Mouse (Mus musculus): ENCODE results near the gene Plekha1. TPM values are rescaled to one million over a fixed set of nuclear protein-coding genes. Genes with fewer than 3 reads are reported as not detected.

Gene Plekha1
- 91.6 and 101 TPM in 2 replicates for polyA plus RNA-seq (2015; fragmentation: Nextera tagmentation; extraction: Ambion mirVana)

- WGBS: under 1% methylated on average over 111 of the region's 114 CpGs
- H3K9me3 ChIP-seq (ENCODE audit: low read length): no peaks in the 10 kb centered on the region
These were observed at the start of gene Plekha1 for GRCm38 (mm10) chr7:130865613-130866591. TSS of gene Plekha1 (plus strand) at chr7:130865756.

DNA sequence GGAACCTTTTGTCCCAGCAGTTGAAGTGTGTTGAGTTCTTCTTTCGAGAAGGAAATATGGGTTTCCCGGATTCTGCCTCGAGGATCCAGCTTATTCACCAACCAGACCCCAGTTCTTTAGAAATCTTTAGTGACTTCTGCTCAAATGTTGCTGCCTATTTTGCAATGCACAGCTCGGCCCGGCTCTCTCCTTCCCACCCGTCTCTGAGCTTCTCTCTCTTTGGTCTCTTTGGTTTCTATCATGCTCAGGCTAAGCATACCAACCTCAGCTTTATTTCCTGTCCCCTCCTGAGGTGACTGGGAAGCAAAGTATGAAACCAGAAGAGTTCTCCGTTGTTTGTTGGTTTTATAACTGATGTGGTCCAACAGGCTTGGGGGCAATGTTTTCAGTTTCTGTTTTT, 49.3 kb upstream of the Plekha1 start:
- Histone ChIP-seq H3K9ac (replicated peaks; ENCODE audit: low read length) (no peak overlapping the region), H3K27ac (ENCODE audit: low read length) (no peak overlapping the region), H3K9me3 (ENCODE audit: low read length) (no peaks in the 10 kb centered on the region), H3K36me3 (ENCODE audit: insufficient read depth, low read length) (no peaks in the 10 kb centered on the region), H3K27me3 (ENCODE audit: insufficient read depth, low read length) (no peaks in the 10 kb centered on the region), H3K4me1 (ENCODE audit: insufficient read depth, low read length) (no peaks in the 10 kb centered on the region; the same call in 1 of the 2 replicates), H3K4me3 (ENCODE audit: low read length) (no peak overlapping the region), H3K4me2 (replicated peaks; ENCODE audit: low read depth, low read length) (no peak overlapping the region)
- WGBS: 87% methylated on average over 7 of the region's 7 CpGs
- ATAC-seq (ENCODE audit: low FRiP score, low TSS enrichment): no peak

More at GRCm38 (mm10) chr7:130865613-130866591, at the start of gene Plekha1:
- peak; percentile 99 for ATAC-seq (ENCODE audit: low FRiP score, low TSS enrichment)
- Histone ChIP-seq H3K27ac (ENCODE audit: low read length) (peak within 1 kb of the TSS; percentile 65), H3K4me2 (replicated peaks; ENCODE audit: low read depth, low read length) (peak within 1 kb of the TSS; percentile 62), H3K4me1 (ENCODE audit: insufficient read depth, low read length) (peaks cover 23% of the 10 kb centered on the region), H3K9ac (replicated peaks; ENCODE audit: low read length) (peak within 1 kb of the TSS; percentile 81), H3K4me3 (ENCODE audit: low read length) (peak within 1 kb of the TSS; percentile 70), H3K27me3 (ENCODE audit: insufficient read depth, low read length) (no peaks in the 10 kb centered on the region), H3K36me3 (ENCODE audit: insufficient read depth, low read length) (no peaks in the 10 kb centered on the region)

DNA sequence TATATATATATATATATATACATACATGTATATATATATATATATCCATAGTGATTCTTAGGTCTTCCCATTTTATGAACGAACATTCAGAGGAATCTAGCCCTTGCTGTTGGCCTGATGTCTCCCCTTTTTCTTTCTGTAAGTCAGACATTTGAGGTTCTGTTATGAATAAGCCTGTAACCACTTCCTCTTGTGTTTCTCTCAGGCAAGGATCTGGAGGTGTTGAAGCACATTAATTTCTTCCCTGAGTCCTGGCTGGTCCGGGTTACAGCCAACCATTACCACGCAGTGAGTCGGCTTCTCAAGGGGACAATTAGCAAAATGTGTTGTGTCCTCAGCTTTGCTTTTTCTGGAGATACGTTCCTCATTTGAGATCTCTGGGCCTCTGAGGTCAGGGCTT, 46.7 kb upstream of the Plekha1 start:
- no peaks in the 10 kb centered on the region; the same call in 1 of the 2 replicates for H3K4me1 ChIP-seq (ENCODE audit: insufficient read depth, low read length)
- ATAC-seq (ENCODE audit: low FRiP score, low TSS enrichment): no peak
- no peak overlapping the region for H3K4me3 ChIP-seq (ENCODE audit: low read length)
- H3K27ac ChIP-seq (ENCODE audit: low read length): no peak overlapping the region
- no peaks in the 10 kb centered on the region for H3K27me3 ChIP-seq (ENCODE audit: insufficient read depth, low read length)
- 69% methylated on average over 5 of the region's 5 CpGs for WGBS
- H3K9ac ChIP-seq (replicated peaks; ENCODE audit: low read length): no peak overlapping the region
- no peaks in the 10 kb centered on the region for H3K9me3 ChIP-seq (ENCODE audit: low read length)
- H3K36me3 ChIP-seq (ENCODE audit: insufficient read depth, low read length): no peaks in the 10 kb centered on the region
- no peak overlapping the region for H3K4me2 ChIP-seq (replicated peaks; ENCODE audit: low read depth, low read length)

GRCm38 (mm10) chr7:130819624-130820023, 45.9 kb upstream of the Plekha1 start:
- no peak for ATAC-seq (ENCODE audit: low FRiP score, low TSS enrichment)
- Histone ChIP-seq H3K4me1 (ENCODE audit: insufficient read depth, low read length) (no peaks in the 10 kb centered on the region; the same call in 1 of the 2 replicates), H3K36me3 (ENCODE audit: insufficient read depth, low read length) (no peaks in the 10 kb centered on the region), H3K4me3 (ENCODE audit: low read length) (no peak overlapping the region), H3K9me3 (ENCODE audit: low read length) (no peaks in the 10 kb centered on the region), H3K9ac (replicated peaks; ENCODE audit: low read length) (no peak overlapping the region), H3K27me3 (ENCODE audit: insufficient read depth, low read length) (no peaks in the 10 kb centered on the region), H3K4me2 (replicated peaks; ENCODE audit: low read depth, low read length) (no peak overlapping the region), H3K27ac (ENCODE audit: low read length) (no peak overlapping the region)
- WGBS: 67% methylated on average over 10 of the region's 10 CpGs

- WGBS: 68% methylated on average over 9 of the region's 9 CpGs
- H3K36me3 ChIP-seq (ENCODE audit: insufficient read depth, low read length): no peaks in the 10 kb centered on the region
- no peak overlapping the region for H3K27ac ChIP-seq (ENCODE audit: low read length)
- no peak for ATAC-seq (ENCODE audit: low FRiP score, low TSS enrichment)
- H3K27me3 ChIP-seq (ENCODE audit: insufficient read depth, low read length): no peaks in the 10 kb centered on the region
- H3K4me3 ChIP-seq (ENCODE audit: low read length): no peak overlapping the region
- no peak overlapping the region for H3K4me2 ChIP-seq (replicated peaks; ENCODE audit: low read depth, low read length)
- no peaks in the 10 kb centered on the region; the same call in none of the 2 replicates for H3K4me1 ChIP-seq (ENCODE audit: insufficient read depth, low read length)
- no peaks in the 10 kb centered on the region for H3K9me3 ChIP-seq (ENCODE audit: low read length)
- no peak overlapping the region for H3K9ac ChIP-seq (replicated peaks; ENCODE audit: low read length)
These were observed 41.6 kb upstream of the Plekha1 start for GRCm38 (mm10) chr7:130823992-130824391.

GRCm38 (mm10) chr7:130826343-130826742, 39.2 kb upstream of the Plekha1 start:
- Histone ChIP-seq H3K36me3 (ENCODE audit: insufficient read depth, low read length) (no peaks in the 10 kb centered on the region), H3K9me3 (ENCODE audit: low read length) (no peaks in the 10 kb centered on the region), H3K4me2 (replicated peaks; ENCODE audit: low read depth, low read length) (no peak overlapping the region), H3K4me1 (ENCODE audit: insufficient read depth, low read length) (no peaks in the 10 kb centered on the region; the same call in 1 of the 2 replicates), H3K27me3 (ENCODE audit: insufficient read depth, low read length) (no peaks in the 10 kb centered on the region), H3K4me3 (ENCODE audit: low read length) (no peak overlapping the region), H3K27ac (ENCODE audit: low read length) (no peak overlapping the region), H3K9ac (replicated peaks; ENCODE audit: low read length) (no peak overlapping the region)
- WGBS: 78% methylated on average over 3 of the region's 3 CpGs
- no peak for ATAC-seq (ENCODE audit: low FRiP score, low TSS enrichment)

GRCm38 (mm10) chr7:130827431-130827830, 38.1 kb upstream of the Plekha1 start:
- WGBS: 35% methylated on average over 3 of the region's 3 CpGs
- H3K4me2 ChIP-seq (replicated peaks; ENCODE audit: low read depth, low read length): no peak overlapping the region
- no peaks in the 10 kb centered on the region for H3K27me3 ChIP-seq (ENCODE audit: insufficient read depth, low read length)
- no peak overlapping the region for H3K4me3 ChIP-seq (ENCODE audit: low read length)
- no peaks in the 10 kb centered on the region; the same call in 1 of the 2 replicates for H3K4me1 ChIP-seq (ENCODE audit: insufficient read depth, low read length)
- H3K36me3 ChIP-seq (ENCODE audit: insufficient read depth, low read length): no peaks in the 10 kb centered on the region
- no peak for ATAC-seq (ENCODE audit: low FRiP score, low TSS enrichment)
- no peak overlapping the region for H3K9ac ChIP-seq (replicated peaks; ENCODE audit: low read length)
- H3K27ac ChIP-seq (ENCODE audit: low read length): no peak overlapping the region
- H3K9me3 ChIP-seq (ENCODE audit: low read length): no peaks in the 10 kb centered on the region

- H3K9ac ChIP-seq (replicated peaks; ENCODE audit: low read length): no peak overlapping the region
- no peak overlapping the region for H3K27ac ChIP-seq (ENCODE audit: low read length)
- WGBS: 87% methylated on average over 9 of the region's 9 CpGs
- H3K9me3 ChIP-seq (ENCODE audit: low read length): no peaks in the 10 kb centered on the region
- H3K4me2 ChIP-seq (replicated peaks; ENCODE audit: low read depth, low read length): no peak overlapping the region
- no peak overlapping the region for H3K4me3 ChIP-seq (ENCODE audit: low read length)
- H3K36me3 ChIP-seq (ENCODE audit: insufficient read depth, low read length): no peaks in the 10 kb centered on the region
- no peaks in the 10 kb centered on the region for H3K27me3 ChIP-seq (ENCODE audit: insufficient read depth, low read length)
- no peak for ATAC-seq (ENCODE audit: low FRiP score, low TSS enrichment)
- no peaks in the 10 kb centered on the region; the same call in 1 of the 2 replicates for H3K4me1 ChIP-seq (ENCODE audit: insufficient read depth, low read length)
These were observed 37.6 kb upstream of the Plekha1 start for GRCm38 (mm10) chr7:130827844-130828403.

DNA sequence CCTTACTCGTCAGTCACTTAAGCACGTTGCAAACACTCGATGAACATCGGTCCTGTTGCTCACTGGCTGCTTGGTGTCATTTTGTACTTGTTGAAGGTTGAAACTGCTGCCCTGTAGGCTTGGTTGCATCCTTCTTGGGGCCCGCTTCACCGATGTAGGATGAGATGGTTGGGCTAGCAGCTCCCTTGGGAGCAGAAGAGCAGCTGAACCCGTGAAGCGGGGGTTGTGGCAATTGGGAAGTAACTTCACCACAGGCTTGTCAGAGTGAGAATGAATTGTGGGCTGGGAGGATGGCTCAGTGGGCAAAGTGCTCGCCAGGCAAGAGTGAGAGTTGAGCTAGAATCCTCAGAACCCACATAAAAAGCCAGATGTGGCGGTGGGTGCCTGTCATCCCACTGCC, 37.1 kb upstream of the Plekha1 start:
- 74% methylated on average over 10 of the region's 10 CpGs for WGBS
- Histone ChIP-seq H3K36me3 (ENCODE audit: insufficient read depth, low read length) (no peaks in the 10 kb centered on the region), H3K4me3 (ENCODE audit: low read length) (no peak overlapping the region), H3K27ac (ENCODE audit: low read length) (no peak overlapping the region), H3K4me2 (replicated peaks; ENCODE audit: low read depth, low read length) (no peak overlapping the region), H3K4me1 (ENCODE audit: insufficient read depth, low read length) (no peaks in the 10 kb centered on the region; the same call in 1 of the 2 replicates), H3K9ac (replicated peaks; ENCODE audit: low read length) (no peak overlapping the region), H3K27me3 (ENCODE audit: insufficient read depth, low read length) (peaks cover 3% of the 10 kb centered on the region; the same call in 1 of the 2 replicates), H3K9me3 (ENCODE audit: low read length) (no peaks in the 10 kb centered on the region)
- ATAC-seq (ENCODE audit: low FRiP score, low TSS enrichment): no peak
